Mouse (Mus musculus): ENCODE measurements around the gene Chrng. TPM values are rescaled to one million over a fixed set of nuclear protein-coding genes. Genes with fewer than 3 reads are reported as not detected.
A peak's percentile ranks its signal among the peaks of the same experiment; 100 is the strongest.

The Chrng gene
- polyA plus RNA-seq, 1 experiment from 2014 or later = 0.36 TPM

DNA sequence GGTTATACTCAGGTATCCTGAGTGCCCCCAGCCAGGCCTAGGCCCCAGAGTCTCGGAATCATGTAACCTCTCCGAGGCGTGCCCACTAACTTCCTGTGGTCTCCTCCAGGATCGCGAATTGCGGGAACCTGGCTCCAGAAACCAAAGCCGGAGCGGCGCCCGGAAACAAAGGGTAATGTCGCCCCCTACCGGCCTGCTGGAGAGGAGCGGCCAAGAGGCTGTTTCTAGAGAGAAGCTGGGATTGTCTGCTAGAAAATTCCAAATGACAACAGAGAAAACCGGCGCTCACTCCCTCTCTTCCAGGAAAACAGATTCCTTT lies 17.5 kb upstream of the Chrng start:
- H3K4me1 ChIP-seq (replicated peaks; ENCODE audit: control insufficient read depth, insufficient read depth) = no peaks in the 10 kb centered on the region
- peaks cover 11% of the 10 kb centered on the region; the same call in 1 of the 2 replicates for H3K27me3 ChIP-seq (ENCODE audit: control insufficient read depth, insufficient read depth, low read length)
- DNase-seq (ENCODE audit: low spot score) (peak; percentile 81), ATAC-seq (ENCODE audit: low FRiP score, low TSS enrichment) (peak; percentile 18; the same call in 1 of the 2 replicates)
- no peaks in the 10 kb centered on the region for H3K9me3 ChIP-seq (ENCODE audit: control insufficient read depth, low read length)
- H3K4me3 ChIP-seq (ENCODE audit: low read depth, low read length) = peak overlapping the region; percentile 52
- H3K36me3 ChIP-seq (ENCODE audit: control insufficient read depth, insufficient read depth, low read length) = no peaks in the 10 kb centered on the region
- H3K4me2 ChIP-seq (replicated peaks; ENCODE audit: low read depth) = peak overlapping the region; percentile 94
- 1% methylated on average over 15 of the region's 15 CpGs for WGBS
- H3K27ac ChIP-seq (replicated peaks) = no peak overlapping the region
- H3K9ac ChIP-seq (ENCODE audit: low read length) = peak overlapping the region; percentile 61
- TF ChIP-seq CTCF (IDR thresholded peaks at IDR 0.05; ENCODE audit: low read depth) = peak; percentile 94
- no peak for TF ChIP-seq EP300 (optimal IDR thresholded peaks at IDR 0.05)

DNA sequence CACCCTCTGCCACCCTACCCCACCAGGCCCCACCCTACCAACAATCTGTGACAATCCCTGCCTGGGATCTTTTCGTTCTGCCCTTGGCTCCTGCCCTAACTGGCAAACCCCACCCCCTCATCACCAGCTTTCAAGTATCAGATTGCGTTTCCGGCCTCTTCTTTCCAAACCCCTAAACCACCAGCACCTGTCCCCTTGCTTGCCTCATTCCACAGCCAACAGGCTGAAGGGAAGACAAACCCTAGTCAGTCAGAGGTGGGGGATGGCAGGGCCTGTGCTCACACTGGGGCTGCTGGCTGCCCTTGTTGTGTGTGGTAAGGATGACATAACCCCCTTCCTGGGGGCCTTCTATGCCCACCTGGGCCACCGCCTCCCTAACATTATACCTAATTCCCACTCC lies 14.0 kb upstream of the Chrng start, which contains the start of gene Chrnd:
Gene Chrnd (plus strand): TSS at position 179 of the 400 bp plus-strand sequence.
- H3K9ac ChIP-seq (ENCODE audit: low read length) = no peak within 1 kb of the TSS
- H3K4me3 ChIP-seq (ENCODE audit: low read depth, low read length) = no peak within 1 kb of the TSS
- ATAC-seq (ENCODE audit: low FRiP score, low TSS enrichment) (no peak), DNase-seq (ENCODE audit: low spot score) (no peak)
- no peaks in the 10 kb centered on the region for H3K4me1 ChIP-seq (replicated peaks; ENCODE audit: control insufficient read depth, insufficient read depth)
- no peak within 1 kb of the TSS for H3K4me2 ChIP-seq (replicated peaks; ENCODE audit: low read depth)
- no peaks in the 10 kb centered on the region for H3K36me3 ChIP-seq (ENCODE audit: control insufficient read depth, insufficient read depth, low read length)
- no peak for TF ChIP-seq CTCF (IDR thresholded peaks at IDR 0.05; ENCODE audit: low read depth)
- TF ChIP-seq EP300 (optimal IDR thresholded peaks at IDR 0.05) = no peak
- H3K27ac ChIP-seq (replicated peaks) = no peak within 1 kb of the TSS
- peaks cover 9% of the 10 kb centered on the region; the same call in 1 of the 2 replicates for H3K27me3 ChIP-seq (ENCODE audit: control insufficient read depth, insufficient read depth, low read length)
- 31% methylated on average over 4 of the region's 4 CpGs for WGBS
- no peaks in the 10 kb centered on the region for H3K9me3 ChIP-seq (ENCODE audit: control insufficient read depth, low read length)

GRCm38 (mm10) chr1:87197296-87197695 lies 7.2 kb upstream of the Chrng start:
- Histone ChIP-seq H3K36me3 (ENCODE audit: control insufficient read depth, insufficient read depth, low read length) (no peaks in the 10 kb centered on the region), H3K4me2 (replicated peaks; ENCODE audit: low read depth) (no peak overlapping the region), H3K27ac (replicated peaks) (no peak overlapping the region), H3K27me3 (ENCODE audit: control insufficient read depth, insufficient read depth, low read length) (no peaks in the 10 kb centered on the region), H3K4me1 (replicated peaks; ENCODE audit: control insufficient read depth, insufficient read depth) (no peaks in the 10 kb centered on the region), H3K9me3 (ENCODE audit: control insufficient read depth, low read length) (no peaks in the 10 kb centered on the region), H3K9ac (ENCODE audit: low read length) (no peak overlapping the region), H3K4me3 (ENCODE audit: low read depth, low read length) (no peak overlapping the region)
- DNase-seq (ENCODE audit: low spot score) (no peak), ATAC-seq (ENCODE audit: low FRiP score, low TSS enrichment) (no peak)
- WGBS = 69% methylated on average over 9 of the region's 9 CpGs
- no peak for TF ChIP-seq CTCF (IDR thresholded peaks at IDR 0.05; ENCODE audit: low read depth)
- TF ChIP-seq EP300 (optimal IDR thresholded peaks at IDR 0.05) = no peak

DNA sequence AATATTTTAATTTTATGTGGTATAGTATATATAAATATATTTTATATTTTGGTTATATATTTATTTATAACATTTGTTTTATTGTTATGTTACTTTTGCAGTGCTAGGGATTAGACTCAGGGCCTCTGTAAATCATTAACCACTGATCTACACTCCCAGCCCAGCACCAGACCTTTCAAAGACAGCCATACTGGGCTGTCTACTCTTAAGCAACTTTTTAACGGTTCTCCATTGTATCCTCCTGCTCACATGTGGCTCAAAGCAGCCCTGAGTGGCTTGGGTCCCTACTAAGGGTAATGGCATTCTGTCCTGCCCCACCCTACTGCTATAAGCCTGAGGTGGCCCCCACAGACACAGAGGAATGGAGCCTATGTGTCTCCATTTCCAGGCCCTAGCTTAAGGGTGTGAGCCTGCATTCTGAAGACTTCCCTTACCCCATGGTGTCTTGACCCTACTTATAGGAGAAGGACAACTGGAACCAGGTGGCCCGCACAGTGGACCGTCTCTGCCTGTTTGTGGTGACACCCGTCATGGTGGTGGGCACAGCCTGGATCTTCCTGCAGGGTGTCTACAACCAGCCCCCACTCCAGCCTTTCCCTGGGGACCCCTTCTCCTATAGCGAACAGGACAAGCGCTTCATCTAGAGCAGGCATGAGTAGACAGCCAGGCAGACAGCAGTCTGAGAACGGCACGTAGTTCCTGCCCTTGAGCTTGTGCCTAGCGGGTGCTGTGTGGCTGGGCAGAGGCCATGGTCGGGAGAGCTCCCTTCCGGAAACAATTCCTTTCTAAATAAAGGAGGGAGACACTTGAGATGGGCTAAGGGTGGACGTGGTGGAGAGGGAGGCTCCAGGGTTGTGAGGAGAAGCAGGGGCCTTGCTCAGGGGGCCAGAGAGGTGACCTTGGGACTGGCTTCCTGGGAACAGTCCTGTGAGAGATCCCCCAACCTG lies 6.1 kb upstream of the Chrng start:
- Histone ChIP-seq H3K36me3 (ENCODE audit: control insufficient read depth, insufficient read depth, low read length) (no peaks in the 10 kb centered on the region), H3K4me2 (replicated peaks; ENCODE audit: low read depth) (no peak overlapping the region), H3K4me3 (ENCODE audit: low read depth, low read length) (no peak overlapping the region), H3K9ac (ENCODE audit: low read length) (no peak overlapping the region), H3K27ac (replicated peaks) (no peak overlapping the region), H3K27me3 (ENCODE audit: control insufficient read depth, insufficient read depth, low read length) (no peaks in the 10 kb centered on the region), H3K4me1 (replicated peaks; ENCODE audit: control insufficient read depth, insufficient read depth) (no peaks in the 10 kb centered on the region), H3K9me3 (ENCODE audit: control insufficient read depth, low read length) (no peaks in the 10 kb centered on the region)
- ATAC-seq (ENCODE audit: low FRiP score, low TSS enrichment) = no peak
- DNase-seq (ENCODE audit: low spot score) = no peak
- TF ChIP-seq CTCF (IDR thresholded peaks at IDR 0.05; ENCODE audit: low read depth) (no peak), EP300 (optimal IDR thresholded peaks at IDR 0.05) (no peak)
- 73% methylated on average over 12 of the region's 12 CpGs for WGBS

DNA sequence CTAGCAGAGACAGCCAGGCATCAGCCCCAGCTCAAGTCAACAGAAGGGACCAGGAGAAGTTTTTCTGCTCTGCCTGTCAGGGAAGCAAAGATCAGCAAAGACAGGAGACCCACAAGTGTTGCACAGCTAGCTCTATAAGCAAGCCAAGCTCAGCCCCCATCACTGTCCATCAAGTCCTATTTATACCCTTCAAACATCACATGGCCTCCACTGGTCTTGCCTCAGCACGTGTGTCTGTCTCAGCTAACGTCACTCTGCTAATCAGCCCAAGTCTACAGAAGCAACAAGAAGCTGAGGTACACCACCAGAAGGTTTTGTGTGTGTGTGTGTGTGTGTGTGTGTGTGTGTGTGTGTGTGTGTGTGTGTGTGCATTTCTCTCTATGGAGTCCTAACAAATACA lies 3.6 kb upstream of the Chrng start:
- H3K36me3 ChIP-seq (ENCODE audit: control insufficient read depth, insufficient read depth, low read length) = no peaks in the 10 kb centered on the region
- H3K4me3 ChIP-seq (ENCODE audit: low read depth, low read length) = no peak overlapping the region
- no peaks in the 10 kb centered on the region for H3K9me3 ChIP-seq (ENCODE audit: control insufficient read depth, low read length)
- no peaks in the 10 kb centered on the region for H3K4me1 ChIP-seq (replicated peaks; ENCODE audit: control insufficient read depth, insufficient read depth)
- TF ChIP-seq EP300 (optimal IDR thresholded peaks at IDR 0.05) (no peak), CTCF (IDR thresholded peaks at IDR 0.05; ENCODE audit: low read depth) (no peak)
- H3K27me3 ChIP-seq (ENCODE audit: control insufficient read depth, insufficient read depth, low read length) = no peaks in the 10 kb centered on the region
- ATAC-seq (ENCODE audit: low FRiP score, low TSS enrichment) (no peak), DNase-seq (ENCODE audit: low spot score) (no peak)
- H3K9ac ChIP-seq (ENCODE audit: low read length) = no peak overlapping the region
- no peak overlapping the region for H3K27ac ChIP-seq (replicated peaks)
- no peak overlapping the region for H3K4me2 ChIP-seq (replicated peaks; ENCODE audit: low read depth)
- whole genome bisulfite sequencing = 56% methylated on average over 2 of the region's 2 CpGs

DNA sequence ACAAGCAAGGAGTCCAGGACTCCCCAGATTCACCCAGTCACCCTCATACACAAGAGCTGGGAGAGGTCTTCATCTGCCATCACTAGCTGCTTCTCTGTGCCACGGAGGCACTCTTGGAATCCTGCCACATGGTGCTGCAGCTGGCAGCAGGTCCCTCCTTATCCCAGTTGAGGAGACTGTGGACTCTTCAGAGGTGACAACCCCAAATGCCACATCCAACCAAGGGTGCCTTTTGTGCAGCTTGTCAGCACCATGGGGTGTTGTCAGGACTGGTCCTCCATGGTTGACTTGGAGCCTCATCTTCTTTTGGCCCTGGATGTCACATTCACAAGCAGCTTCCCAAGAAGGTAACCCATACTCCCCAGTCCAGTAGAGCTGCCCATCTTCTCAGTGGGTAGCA lies 2.6 kb upstream of the Chrng start:
- no peak overlapping the region for H3K27ac ChIP-seq (replicated peaks)
- 56% methylated on average over 1 of the region's 1 CpGs for WGBS
- H3K9me3 ChIP-seq (ENCODE audit: control insufficient read depth, low read length) = no peaks in the 10 kb centered on the region
- no peak overlapping the region for H3K4me3 ChIP-seq (ENCODE audit: low read depth, low read length)
- no peak overlapping the region for H3K4me2 ChIP-seq (replicated peaks; ENCODE audit: low read depth)
- no peaks in the 10 kb centered on the region for H3K4me1 ChIP-seq (replicated peaks; ENCODE audit: control insufficient read depth, insufficient read depth)
- H3K27me3 ChIP-seq (ENCODE audit: control insufficient read depth, insufficient read depth, low read length) = no peaks in the 10 kb centered on the region
- no peak overlapping the region for H3K9ac ChIP-seq (ENCODE audit: low read length)
- H3K36me3 ChIP-seq (ENCODE audit: control insufficient read depth, insufficient read depth, low read length) = no peaks in the 10 kb centered on the region
- ATAC-seq (ENCODE audit: low FRiP score, low TSS enrichment) = no peak
- no peak for DNase-seq (ENCODE audit: low spot score)
- no peak for TF ChIP-seq CTCF (IDR thresholded peaks at IDR 0.05; ENCODE audit: low read depth)
- no peak for TF ChIP-seq EP300 (optimal IDR thresholded peaks at IDR 0.05)
